Mouse (Mus musculus) hindbrain, embryonic 13.5 days (tissue): ENCODE data around the gene Prr3. TPM values are rescaled to one million over a fixed set of nuclear protein-coding genes. Genes with fewer than 3 reads are reported as not detected.
"Not testable (repeated sequence)": the region's sequence is repeated elsewhere in the genome, so short reads cannot be mapped to it uniquely, and the experiment has no call there.

Source experiments
- ATAC-seq: fragments of 200-750 bp; cut with Nextera tagmentation; 2 replicates; pipeline ENCODE4 v1.8.0; 2017; ENCODE audit warnings: moderate TSS enrichment; ENCODE audit not compliant: low FRiP score
- H3K27ac ChIP-seq: fragments of 300-500 bp; sonication (generic); 2 replicates; pipeline ENCODE4 v1.5.1; 2015; ENCODE audit warnings: inconsistent platforms, mild to moderate bottlenecking, moderate library complexity
- H3K27me3 ChIP-seq: fragments of 300-500 bp; sonication (generic); 2 replicates; pipeline ENCODE4 v1.6.1; 2015; ENCODE audit warnings: mild to moderate bottlenecking, inconsistent platforms
- H3K36me3 ChIP-seq: fragments of 300-500 bp; sonication (generic); 2 replicates; pipeline ENCODE4 v1.6.1; 2015; ENCODE audit warnings: mild to moderate bottlenecking, inconsistent platforms
- H3K4me1 ChIP-seq: fragments of 300-500 bp; sonication (generic); replicated peaks from 2 replicates; pipeline ENCODE4 v1.6.1; 2015; ENCODE audit warnings: inconsistent platforms
- H3K4me2 ChIP-seq: fragments of 300-500 bp; sonication (generic); 2 replicates; pipeline ENCODE4 v1.6.1; 2015; ENCODE audit warnings: inconsistent platforms, mild to moderate bottlenecking, moderate library complexity
- H3K4me3 ChIP-seq: fragments of 300-500 bp; sonication (generic); 2 replicates; pipeline ENCODE4 v1.5.1; 2015; ENCODE audit warnings: mild to moderate bottlenecking, inconsistent platforms
- H3K9ac ChIP-seq: fragments of 300-500 bp; sonication (generic); 2 replicates; pipeline ENCODE4 v1.6.1; 2015; ENCODE audit warnings: mild to moderate bottlenecking, inconsistent platforms
- H3K9me3 ChIP-seq: fragments of 300-500 bp; sonication (generic); 2 replicates; pipeline ENCODE4 v1.6.1; 2016; ENCODE audit warnings: inconsistent platforms
- WGBS: fragments of 180-500 bp; shearing (Covaris S2); methylation state at CpG from one replicate; pipeline ENCODE4 v1.1.7; 2015; 5-methylcytosine and 5-hydroxymethylcytosine counted together
- polyA plus RNA-seq: library from polyadenylated mRNA; unstranded; fragments of >200 nt; fragmentation: Nextera tagmentation; extraction: Ambion mirVana; gene quantifications from 2 replicates; pipeline ENCODE4 v1.2.1, GENCODE M21; 2015

Prr3 gene
- polyA plus RNA-seq, 1 experiment from 2014 or later = 73.5 TPM

GRCm38 (mm10) chr17:36019519-36019918 is 39.5 kb upstream of the Prr3 start:
- H3K27ac ChIP-seq = no peak overlapping the region
- peaks cover 14% of the 10 kb centered on the region for H3K36me3 ChIP-seq
- no peak overlapping the region for H3K4me2 ChIP-seq
- 0 out of 2 replicates have a peak, but pooled peaks cover 8% of the 10 kb centered on the region for H3K4me1 ChIP-seq
- 75% methylated on average over 3 of the region's 3 CpGs for WGBS
- no peaks in the 10 kb centered on the region for H3K9me3 ChIP-seq
- H3K4me3 ChIP-seq = no peak overlapping the region
- no peaks in the 10 kb centered on the region for H3K27me3 ChIP-seq
- ATAC-seq = no peak
- H3K9ac ChIP-seq = no peak overlapping the region

- Histone ChIP-seq H3K4me3 (no peak overlapping the region), H3K27me3 (no peaks in the 10 kb centered on the region), H3K36me3 (peaks cover 19% of the 10 kb centered on the region), H3K27ac (no peak overlapping the region), H3K4me2 (no peak overlapping the region), H3K9me3 (no peaks in the 10 kb centered on the region), H3K4me1 (0 out of 2 replicates have a peak, but pooled peaks cover 5% of the 10 kb centered on the region), H3K9ac (no peak overlapping the region)
- ATAC-seq = no peak
- WGBS = 80% methylated on average over 2 of the region's 2 CpGs
Observed at GRCm38 (mm10) chr17:36018979-36019378, 38.9 kb upstream of the Prr3 start.

GRCm38 (mm10) chr17:36017046-36017445 is 37.0 kb upstream of the Prr3 start:
- Histone ChIP-seq H3K4me3 (no peak overlapping the region), H3K4me1 (0 out of 2 replicates have a peak, but pooled peaks cover 3% of the 10 kb centered on the region), H3K4me2 (no peak overlapping the region), H3K27ac (no peak overlapping the region), H3K9ac (no peak overlapping the region), H3K36me3 (peaks cover 19% of the 10 kb centered on the region), H3K27me3 (no peaks in the 10 kb centered on the region), H3K9me3 (no peaks in the 10 kb centered on the region)
- WGBS = 93% methylated on average over 5 of the region's 5 CpGs
- no peak for ATAC-seq

GRCm38 (mm10) chr17:36014977-36015376 is 34.9 kb upstream of the Prr3 start:
- Histone ChIP-seq H3K4me1 (no peaks in the 10 kb centered on the region), H3K4me2 (no peak overlapping the region), H3K27me3 (no peaks in the 10 kb centered on the region), H3K9me3 (no peaks in the 10 kb centered on the region), H3K4me3 (no peak overlapping the region), H3K9ac (no peak overlapping the region), H3K36me3 (peaks cover 19% of the 10 kb centered on the region), H3K27ac (no peak overlapping the region)
- 97% methylated on average over 5 of the region's 5 CpGs for WGBS
- ATAC-seq = no peak

- WGBS = 94% methylated on average over 7 of the region's 7 CpGs
- not testable (repeated sequence) for H3K27ac ChIP-seq, H3K9ac ChIP-seq, H3K4me1 ChIP-seq, H3K9me3 ChIP-seq, H3K4me2 ChIP-seq, H3K27me3 ChIP-seq, H3K4me3 ChIP-seq, ATAC-seq
- peaks cover 15% of the 10 kb centered on the region for H3K36me3 ChIP-seq
Observed at GRCm38 (mm10) chr17:36004409-36004808, 24.4 kb upstream of the Prr3 start.

GRCm38 (mm10) chr17:36003331-36003730 is 23.3 kb upstream of the Prr3 start:
- 93% methylated on average over 7 of the region's 7 CpGs for WGBS

GRCm38 (mm10) chr17:36001966-36002365 is 21.9 kb upstream of the Prr3 start:
- no peak overlapping the region for H3K4me3 ChIP-seq
- no peak overlapping the region for H3K4me2 ChIP-seq
- ATAC-seq = no peak

More at GRCm38 (mm10) chr17:36003331-36003730, 23.3 kb upstream of the Prr3 start:
- H3K36me3 ChIP-seq = peaks cover 15% of the 10 kb centered on the region
- no peak overlapping the region for H3K27ac ChIP-seq
- H3K9ac ChIP-seq = no peak overlapping the region
- H3K4me3 ChIP-seq = no peak overlapping the region
- H3K4me1 ChIP-seq = no peaks in the 10 kb centered on the region
- H3K9me3 ChIP-seq = no peaks in the 10 kb centered on the region
- no peaks in the 10 kb centered on the region for H3K27me3 ChIP-seq
- ATAC-seq = no peak
- no peak overlapping the region for H3K4me2 ChIP-seq

GRCm38 (mm10) chr17:36001121-36001897 is 21.3 kb upstream of the Prr3 start:
- H3K4me1 ChIP-seq = peaks cover 14% of the 10 kb centered on the region; the same call in 1 of the 2 replicates
- no peak overlapping the region for H3K9ac ChIP-seq
- no peaks in the 10 kb centered on the region for H3K9me3 ChIP-seq
- ATAC-seq = no peak
- no peak overlapping the region for H3K4me2 ChIP-seq
- peaks cover 8% of the 10 kb centered on the region for H3K36me3 ChIP-seq
- H3K4me3 ChIP-seq = no peak overlapping the region
- no peaks in the 10 kb centered on the region for H3K27me3 ChIP-seq
- H3K27ac ChIP-seq = no peak overlapping the region
- WGBS = 96% methylated on average over 12 of the region's 12 CpGs

More at GRCm38 (mm10) chr17:36001966-36002365, 21.9 kb upstream of the Prr3 start:
- H3K9ac ChIP-seq = no peak overlapping the region
- H3K4me1 ChIP-seq = peaks cover 10% of the 10 kb centered on the region; the same call in 1 of the 2 replicates
- H3K27ac ChIP-seq = no peak overlapping the region
- H3K9me3 ChIP-seq = no peaks in the 10 kb centered on the region
- peaks cover 15% of the 10 kb centered on the region for H3K36me3 ChIP-seq
- 92% methylated on average over 6 of the region's 6 CpGs for WGBS
- no peaks in the 10 kb centered on the region for H3K27me3 ChIP-seq

GRCm38 (mm10) chr17:36000349-36000748 is 20.3 kb upstream of the Prr3 start:
- Histone ChIP-seq H3K4me2 (no peak overlapping the region), H3K9ac (no peak overlapping the region), H3K9me3 (no peaks in the 10 kb centered on the region), H3K27ac (no peak overlapping the region), H3K27me3 (no peaks in the 10 kb centered on the region), H3K4me3 (no peak overlapping the region), H3K4me1 (peaks cover 23% of the 10 kb centered on the region), H3K36me3 (no peaks in the 10 kb centered on the region)
- no peak for ATAC-seq
- 90% methylated on average over 4 of the region's 4 CpGs for WGBS

GRCm38 (mm10) chr17:35999356-35999755 is 19.3 kb upstream of the Prr3 start:
- Histone ChIP-seq H3K4me1 (peaks cover 27% of the 10 kb centered on the region), H3K4me3 (no peak overlapping the region), H3K4me2 (no peak overlapping the region), H3K27ac (no peak overlapping the region), H3K9me3 (no peaks in the 10 kb centered on the region), H3K27me3 (no peaks in the 10 kb centered on the region), H3K36me3 (no peaks in the 10 kb centered on the region), H3K9ac (no peak overlapping the region)
- WGBS = 92% methylated on average over 7 of the region's 7 CpGs
- no peak for ATAC-seq

GRCm38 (mm10) chr17:35998545-35999305 is 18.7 kb upstream of the Prr3 start:
- H3K4me3 ChIP-seq = no peak overlapping the region
- H3K9ac ChIP-seq = no peak overlapping the region
- H3K4me1 ChIP-seq = peaks cover 27% of the 10 kb centered on the region
- H3K9me3 ChIP-seq = no peaks in the 10 kb centered on the region
- ATAC-seq = no peak
- H3K36me3 ChIP-seq = no peaks in the 10 kb centered on the region
- WGBS = 91% methylated on average over 6 of the region's 6 CpGs
- no peak overlapping the region for H3K4me2 ChIP-seq
- no peaks in the 10 kb centered on the region for H3K27me3 ChIP-seq
- no peak overlapping the region for H3K27ac ChIP-seq

- H3K27ac ChIP-seq = no peak overlapping the region
- 64% methylated on average over 12 of the region's 12 CpGs for WGBS
- no peak overlapping the region for H3K9ac ChIP-seq
- peaks cover 29% of the 10 kb centered on the region for H3K4me1 ChIP-seq
- no peaks in the 10 kb centered on the region for H3K27me3 ChIP-seq
- no peak overlapping the region for H3K4me3 ChIP-seq
- ATAC-seq = no peak
- H3K4me2 ChIP-seq = no peak overlapping the region
- H3K36me3 ChIP-seq = no peaks in the 10 kb centered on the region
- no peaks in the 10 kb centered on the region for H3K9me3 ChIP-seq
Observed at GRCm38 (mm10) chr17:35997713-35998510, 17.9 kb upstream of the Prr3 start.
